Mouse (Mus musculus) embryo, embryonic 11 days (tissue): ENCODE results near the gene Rint1.

Source experiments
- DNase-seq: peaks from one replicate; pipeline ENCODE4 v3.0.0-alpha.2; 2015

Rint1 gene

DNA sequence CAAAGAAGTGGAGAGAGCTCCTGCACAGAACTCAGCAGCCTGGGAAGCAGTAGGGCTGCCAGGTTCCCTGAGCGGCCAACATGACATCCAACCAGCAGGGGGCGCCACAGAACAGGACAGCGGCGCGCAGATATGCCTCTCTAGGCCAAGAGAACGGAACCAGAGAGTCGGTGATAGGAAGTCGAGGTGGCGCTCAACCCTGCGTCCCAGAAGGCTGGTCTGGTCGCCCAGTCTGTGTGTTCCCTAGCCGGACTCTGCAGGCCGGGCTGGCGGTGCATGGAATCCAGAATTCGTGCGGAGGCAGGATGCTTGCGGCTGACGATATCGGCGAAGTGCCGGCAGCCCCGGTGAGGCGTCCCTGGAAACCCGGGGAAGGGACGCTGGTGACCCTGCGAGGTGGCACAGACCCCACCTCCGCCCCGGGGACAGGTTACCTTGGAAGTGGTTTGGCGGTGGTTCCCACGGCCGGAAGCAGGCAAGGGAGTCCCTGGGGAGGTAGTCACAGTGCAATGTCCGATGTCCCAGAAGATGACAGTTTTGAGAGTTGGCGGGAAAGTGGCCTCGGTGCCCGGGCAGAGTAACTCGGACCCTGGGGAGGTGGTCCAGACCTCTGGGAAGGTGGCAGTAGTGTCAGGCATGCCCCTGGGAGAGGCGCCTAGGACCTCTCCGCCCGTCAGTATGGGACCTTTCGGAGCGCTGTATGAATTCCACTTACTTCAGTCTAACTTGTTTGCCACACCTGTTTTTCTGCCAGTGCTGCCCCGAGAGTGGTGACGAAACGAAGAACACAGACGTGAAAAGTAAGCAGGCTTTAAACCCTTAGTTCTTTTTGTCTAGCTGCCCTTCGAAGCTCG is at the start of gene Rint1:
Gene Rint1 (plus strand): TSS at position 176 of the 854 bp plus-strand sequence.
- peak; percentile 94 for DNase-seq

DNA sequence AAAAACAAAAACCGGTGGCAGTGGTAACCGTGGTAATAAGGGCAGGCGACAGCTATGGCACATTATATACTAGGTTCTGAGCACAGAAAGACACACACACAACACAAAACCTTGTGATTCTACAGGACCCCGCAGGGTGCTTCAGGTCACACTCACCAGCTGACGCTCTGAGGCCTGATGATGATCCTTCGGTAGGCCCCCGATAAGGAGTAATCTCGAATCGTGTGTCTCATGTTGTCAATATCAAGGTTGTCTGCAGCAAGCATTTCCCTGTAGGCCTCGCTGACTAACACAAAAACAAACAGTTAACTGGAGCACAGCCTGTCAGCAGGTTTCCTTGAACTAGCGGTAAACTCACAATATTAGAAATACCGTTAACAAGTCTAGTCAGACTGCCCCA is 44.2 kb upstream of the Rint1 start:
- no peak for DNase-seq

DNA sequence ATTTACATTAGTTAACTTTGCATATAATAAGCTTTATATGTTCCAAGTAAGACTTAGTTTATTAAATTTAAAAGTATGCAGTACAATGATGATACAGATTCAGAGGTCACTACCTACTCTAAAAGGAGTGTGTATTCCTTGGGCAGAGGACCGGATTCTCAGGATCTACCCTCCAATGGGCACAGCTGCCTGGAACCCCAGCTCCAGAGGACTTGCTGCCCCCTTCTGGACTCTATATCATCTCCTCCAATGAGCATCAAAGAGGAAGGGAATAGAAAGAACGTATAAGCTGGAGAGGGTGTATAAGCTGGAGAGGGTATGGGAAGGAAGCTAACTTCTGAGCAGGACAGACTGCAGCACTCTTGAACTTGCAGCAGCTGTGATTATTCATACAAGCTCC is 37.6 kb upstream of the Rint1 start:
- peak; percentile 6 for DNase-seq

DNA sequence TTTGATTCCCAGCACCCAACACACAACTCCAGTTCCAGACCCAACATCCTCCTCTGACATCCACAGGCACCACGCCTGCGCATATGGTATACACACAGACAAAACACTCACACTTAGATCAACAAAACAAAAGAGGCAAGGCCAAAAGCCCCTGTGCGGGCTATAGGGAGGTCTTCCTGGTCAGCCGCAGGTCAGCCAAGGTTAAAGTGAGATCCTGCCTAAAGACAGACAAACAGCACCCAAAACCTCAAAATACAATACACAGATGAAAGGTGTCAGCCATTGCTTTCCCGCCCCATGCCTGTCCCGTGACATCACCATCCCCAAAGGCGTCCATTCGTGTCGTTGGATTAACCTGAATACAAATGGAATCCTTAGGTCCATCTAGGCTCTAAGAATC is 31.9 kb upstream of the Rint1 start:
- no peak for DNase-seq

DNA sequence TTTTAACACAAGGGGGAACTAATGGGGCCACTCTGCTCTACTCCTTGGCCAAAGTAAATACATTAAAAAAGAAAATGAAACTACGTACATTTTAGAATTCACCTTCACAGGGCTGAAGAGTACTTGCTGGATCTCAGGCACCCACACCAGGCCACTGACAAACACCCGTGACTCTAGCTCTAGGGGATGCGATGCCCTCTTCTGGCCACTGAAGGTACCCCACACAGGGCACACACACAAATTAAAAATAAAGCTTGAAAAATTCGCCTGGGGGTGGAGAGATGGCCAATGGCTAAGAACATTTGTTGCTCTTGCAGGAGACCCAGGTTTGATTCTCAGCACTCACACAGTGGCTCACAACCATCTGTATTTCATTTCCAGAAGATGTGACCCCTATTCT is 31.1 kb upstream of the Rint1 start:
- DNase-seq: no peak

DNA sequence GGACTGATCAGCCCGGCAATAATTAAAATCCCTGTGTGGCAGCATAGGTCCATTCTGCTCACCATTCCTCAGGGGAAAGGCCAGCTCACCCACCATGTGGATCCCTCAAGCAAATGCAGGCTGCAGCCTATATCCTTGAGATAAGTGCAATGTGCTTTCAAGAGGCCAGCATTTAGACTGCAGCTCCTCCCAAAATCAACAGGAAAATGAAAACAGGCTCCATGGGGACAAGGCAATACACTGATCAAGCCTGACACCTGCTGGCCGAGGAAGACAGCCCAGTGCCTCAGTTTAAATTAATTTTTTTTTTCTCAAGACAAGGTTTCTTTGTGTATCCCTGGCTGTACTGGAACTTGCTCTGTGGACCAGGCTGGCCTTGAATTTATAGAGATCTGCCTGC is 28.9 kb upstream of the Rint1 start:
- peak; percentile 54 for DNase-seq

DNA sequence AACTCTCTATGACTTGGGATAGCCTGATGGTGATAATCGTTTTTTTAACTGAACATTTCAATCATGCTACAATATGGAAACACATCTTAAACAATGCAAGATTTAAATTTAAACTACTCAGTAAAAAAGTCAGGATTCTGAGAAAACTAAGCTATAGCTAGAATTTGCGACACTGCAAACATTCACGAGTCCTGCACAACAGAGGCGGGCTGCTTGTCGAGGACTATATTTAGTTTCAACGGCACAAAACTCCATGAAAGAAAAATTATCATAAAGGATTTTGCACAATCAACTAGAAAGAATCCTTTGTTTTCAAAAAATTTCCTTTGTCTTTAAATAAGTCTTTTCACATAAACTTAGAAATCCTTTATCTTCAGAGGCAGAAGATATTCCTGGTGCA is 25.0 kb upstream of the Rint1 start:
- DNase-seq: no peak

DNA sequence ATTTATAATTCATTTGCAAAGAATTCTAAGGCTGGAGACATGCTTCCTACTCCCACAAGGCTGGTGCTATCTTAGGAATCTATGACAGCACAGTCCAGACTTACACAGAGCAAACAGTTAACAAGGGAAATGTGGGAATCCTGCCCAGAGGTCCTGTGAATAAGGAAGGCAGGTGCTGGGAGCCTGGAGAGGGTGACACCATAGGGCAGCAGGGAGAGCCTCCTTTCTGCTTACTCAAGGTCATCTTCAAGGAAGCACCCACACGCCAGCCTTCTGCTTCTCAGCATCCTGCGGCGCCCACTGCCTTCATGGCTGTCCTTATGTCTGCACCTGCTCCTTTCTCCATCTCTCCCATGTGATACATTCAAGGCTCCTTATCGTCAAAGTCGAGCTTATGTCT is 23.0 kb upstream of the Rint1 start:
- DNase-seq: no peak

DNA sequence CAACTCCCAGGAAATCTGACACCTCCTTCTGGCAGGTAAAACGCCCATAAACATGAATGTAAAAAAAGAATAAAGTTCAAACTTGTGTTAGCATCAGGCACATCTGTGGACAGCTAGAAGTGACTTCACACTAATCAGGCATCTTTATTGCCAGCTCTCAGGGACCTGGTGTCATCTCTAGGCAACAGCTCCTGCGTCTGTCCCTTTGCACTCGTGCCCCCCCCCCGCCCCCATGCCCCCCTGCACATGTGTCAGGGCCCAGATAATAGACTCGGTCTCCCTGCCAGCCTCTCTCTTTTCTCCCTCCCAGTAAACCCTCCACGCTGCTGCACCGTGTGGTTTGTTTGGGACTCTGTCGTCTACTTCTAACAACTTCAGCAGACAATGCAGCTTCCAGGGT is 16.4 kb upstream of the Rint1 start:
- DNase-seq: no peak

DNA sequence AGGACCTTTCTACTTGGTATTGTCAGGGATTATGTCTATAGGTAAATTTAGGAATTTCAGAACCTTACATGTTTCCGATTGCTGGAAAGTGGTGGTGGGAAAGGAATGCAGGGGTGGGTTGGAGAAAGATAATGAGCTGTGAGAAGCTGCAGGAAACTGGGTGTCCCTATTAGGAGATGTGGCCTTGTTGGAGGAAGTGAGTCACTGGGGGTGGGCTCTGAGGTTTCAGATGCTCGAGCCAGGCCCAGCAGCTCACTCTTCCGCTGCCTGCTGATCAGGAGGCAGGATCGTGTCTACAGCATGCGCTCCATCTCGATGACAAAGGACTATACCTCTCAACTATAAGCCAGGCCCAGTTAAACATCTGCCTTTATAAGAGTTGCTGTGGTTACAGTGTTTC is 13.3 kb upstream of the Rint1 start:
- DNase-seq: no peak

DNA sequence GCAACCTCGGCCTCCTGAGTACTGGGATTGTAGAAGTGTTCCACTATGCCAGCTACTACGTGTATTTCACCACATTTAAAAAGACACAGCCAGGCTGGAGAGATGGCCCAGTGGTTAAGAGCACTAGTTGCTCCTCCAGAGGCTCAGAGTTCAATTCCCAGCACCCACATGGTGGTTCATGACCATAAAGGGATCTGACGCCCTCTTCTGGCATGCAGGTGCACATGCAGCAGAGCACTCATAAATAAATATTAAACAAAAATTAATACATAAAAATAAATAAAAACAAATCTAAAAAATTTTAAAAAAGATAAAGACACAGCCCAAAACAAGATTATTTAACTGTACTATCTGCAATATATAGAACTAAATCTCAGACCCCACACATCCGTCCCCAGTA is 7.0 kb upstream of the Rint1 start:
- no peak for DNase-seq

DNA sequence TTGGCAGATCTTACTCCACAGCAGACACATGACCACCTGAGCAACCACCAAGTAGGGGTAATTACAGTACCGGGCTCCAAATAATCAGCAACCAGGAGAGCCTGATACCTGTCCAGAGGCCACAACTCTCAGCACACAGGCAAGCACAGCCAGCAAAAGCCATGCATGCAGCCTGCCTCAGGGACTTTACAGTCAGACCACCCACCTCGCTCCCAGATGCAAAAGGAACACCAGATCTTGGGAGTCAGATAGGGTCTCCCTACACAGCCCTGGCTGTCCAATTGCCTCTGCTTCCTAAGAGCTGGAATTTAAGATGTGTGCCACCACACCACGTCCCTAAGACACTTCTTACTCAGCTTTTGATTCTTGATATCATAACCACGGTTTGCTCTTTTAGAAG is 6.3 kb upstream of the Rint1 start:
- no peak for DNase-seq

DNA sequence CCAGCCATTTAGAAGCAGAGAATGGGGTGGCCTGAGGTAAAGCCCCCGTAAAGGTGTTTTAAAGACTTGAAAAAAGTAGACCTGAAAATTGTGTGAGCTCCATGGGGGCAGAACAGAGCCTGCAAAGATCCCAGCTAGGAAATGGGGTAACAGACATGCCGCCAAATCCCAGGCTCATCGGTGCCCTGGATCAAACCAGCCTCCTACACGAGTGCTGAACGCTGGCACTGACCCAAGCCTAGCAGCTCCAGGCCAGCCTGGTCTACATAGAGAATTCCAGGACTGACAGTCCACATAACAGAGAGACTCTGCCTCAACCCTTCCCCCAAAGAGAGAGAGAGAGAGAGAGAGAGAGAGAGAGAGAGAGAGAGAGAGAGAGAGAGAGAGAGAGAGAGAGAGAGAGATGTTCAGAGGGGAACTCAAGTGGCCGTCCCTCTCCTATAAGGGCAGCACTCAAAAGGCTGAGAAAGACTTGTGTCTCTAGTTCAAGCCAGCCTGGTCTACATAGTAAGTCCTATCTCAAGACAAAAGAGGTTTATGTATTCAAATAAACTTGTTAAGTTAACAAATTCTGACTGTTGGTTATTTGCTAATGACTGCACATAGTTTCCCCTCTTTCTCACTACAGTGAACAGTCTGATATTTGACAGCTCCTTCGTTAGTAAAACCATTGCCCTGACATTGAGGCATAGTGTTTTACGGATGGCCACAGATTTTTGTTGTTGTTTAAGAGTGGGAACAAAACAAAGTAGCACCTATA is 5.3 kb upstream of the Rint1 start:
- DNase-seq: no peak

DNA sequence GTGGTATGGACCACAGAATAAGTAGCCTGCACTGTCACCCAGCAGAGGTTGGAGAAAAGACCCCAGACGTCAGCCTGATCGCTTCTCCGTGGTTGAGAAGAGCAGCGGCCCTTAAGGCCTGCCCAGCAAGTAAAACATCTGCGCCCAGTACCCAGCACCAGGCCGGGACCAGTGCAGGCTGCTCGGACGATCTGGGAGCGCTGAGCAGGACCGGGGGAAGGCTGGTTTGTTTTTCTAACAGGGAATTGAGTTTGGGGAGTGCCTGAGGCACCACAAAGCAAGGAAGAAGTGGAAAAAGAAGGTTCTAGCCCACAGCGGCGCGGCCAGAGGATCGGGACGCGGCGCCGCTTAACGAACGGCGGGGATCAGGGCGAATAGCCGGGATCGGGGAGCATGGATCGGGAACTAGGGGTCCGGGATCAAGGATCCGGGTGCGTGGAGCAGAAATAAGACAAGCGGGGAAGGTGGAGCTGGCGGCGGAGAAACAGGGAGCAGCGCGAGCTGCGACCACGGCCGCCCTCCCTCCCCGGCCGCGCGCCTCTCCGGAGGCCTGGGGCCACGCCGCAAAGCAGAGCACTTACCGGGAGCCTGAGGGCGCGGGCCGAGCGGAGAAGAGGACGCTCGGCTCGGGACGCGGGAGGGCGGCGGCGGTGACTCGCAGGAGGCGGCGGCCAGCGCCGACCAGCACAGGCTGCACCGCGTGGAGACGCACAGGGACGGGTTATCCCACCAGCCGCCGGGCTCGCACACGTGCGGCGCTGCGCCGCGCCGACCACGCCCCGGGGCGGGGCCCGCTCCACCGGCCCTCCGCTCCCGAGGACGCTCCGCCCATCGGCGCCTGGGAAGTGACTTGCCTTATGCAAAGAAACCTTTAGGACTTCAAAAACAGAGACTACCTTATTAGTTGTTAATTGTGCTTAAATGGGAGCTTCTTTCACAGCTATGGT is 4.3 kb upstream of the Rint1 start, which contains the start of gene Pus7:
Gene Pus7 (minus strand): TSS at position 781 of the 947 bp plus-strand sequence.
- DNase-seq: peak; percentile 95

DNA sequence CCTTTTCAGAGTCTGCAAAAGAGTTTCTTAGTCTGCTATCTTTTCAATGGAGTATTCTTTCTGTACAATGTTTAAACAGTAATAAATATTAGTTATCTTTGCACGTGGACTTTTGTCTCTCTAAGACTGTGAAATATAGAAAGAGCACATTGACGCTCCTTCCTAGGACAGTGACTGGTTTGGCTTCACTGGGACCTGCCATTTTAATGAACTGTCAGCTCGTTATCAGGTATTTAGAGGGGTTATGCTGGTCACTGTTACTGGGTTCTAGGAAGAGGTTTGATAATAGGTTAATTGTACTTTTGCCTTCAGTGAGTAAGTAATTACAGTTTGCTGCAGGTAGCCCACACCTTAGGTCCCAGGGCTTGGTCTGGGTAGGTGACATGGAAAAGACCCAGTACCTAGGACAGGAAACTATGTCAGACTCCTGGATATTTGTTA is 899 bp downstream of the Rint1 start:
- DNase-seq: no peak

DNA sequence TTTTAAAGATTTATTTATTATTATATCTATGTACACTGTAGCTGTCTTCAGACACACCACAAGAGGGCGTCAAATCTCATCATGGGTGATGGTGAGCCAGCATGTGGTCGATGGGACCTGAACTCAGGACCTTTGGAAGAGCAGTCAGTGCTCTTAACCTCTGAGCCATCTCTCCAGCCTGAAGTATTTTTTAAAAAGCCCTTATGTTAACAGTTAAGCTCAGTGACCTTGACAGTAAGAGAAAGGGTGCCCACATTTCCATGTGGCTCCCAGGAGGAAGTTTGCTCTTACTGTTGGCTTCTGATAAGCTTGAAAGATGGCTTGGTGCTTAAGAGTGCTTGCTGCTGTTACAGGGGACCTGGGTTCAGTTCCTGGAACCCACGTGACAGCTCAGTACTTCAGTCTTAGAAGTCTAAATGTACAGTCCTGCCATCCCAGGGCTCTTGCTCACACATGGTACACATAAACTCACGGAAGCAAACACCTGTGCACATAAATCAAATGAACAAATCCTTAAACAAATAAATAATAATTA is 1.6 kb downstream of the Rint1 start:
- no peak for DNase-seq

DNA sequence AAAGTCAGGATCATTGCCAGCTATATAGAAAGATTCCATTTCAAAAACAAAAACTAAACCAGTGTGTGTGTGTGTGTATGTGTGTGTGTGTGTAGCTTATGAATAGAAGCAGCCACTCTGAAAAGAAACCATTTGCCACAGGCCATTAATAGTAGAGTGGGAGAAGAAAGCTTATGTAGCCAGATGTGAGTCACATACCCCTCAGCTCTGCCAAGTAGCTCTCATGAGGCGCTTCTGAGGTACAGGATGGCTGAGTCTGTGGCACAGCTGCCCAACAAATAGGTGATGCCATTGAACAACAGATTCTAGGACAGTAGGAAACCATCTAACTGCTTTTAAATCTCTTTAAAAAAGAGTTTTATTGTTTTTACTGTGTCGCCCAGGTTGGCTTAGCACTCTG is 5.2 kb downstream of the Rint1 start:
- no peak for DNase-seq

DNA sequence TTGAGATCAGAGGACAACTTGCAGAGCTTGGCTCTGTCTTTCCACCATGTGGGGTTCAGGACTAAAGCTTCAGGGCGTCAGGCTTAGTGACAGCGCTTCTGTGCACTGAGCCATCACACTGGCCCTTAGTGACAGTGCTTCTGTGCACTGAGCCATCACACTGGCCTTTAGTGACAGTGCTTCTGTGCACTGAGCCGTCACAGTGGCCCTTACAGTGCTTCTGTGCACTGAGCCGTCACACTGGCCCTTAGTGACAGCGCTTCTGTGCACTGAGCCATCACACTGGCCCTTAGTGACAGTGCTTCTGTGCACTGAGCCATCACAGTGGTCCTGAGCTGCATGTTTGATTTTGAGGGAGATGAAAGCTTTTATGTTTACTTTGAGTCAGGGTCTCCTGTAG is 27.3 kb downstream of the Rint1 start:
- DNase-seq: no peak

DNA sequence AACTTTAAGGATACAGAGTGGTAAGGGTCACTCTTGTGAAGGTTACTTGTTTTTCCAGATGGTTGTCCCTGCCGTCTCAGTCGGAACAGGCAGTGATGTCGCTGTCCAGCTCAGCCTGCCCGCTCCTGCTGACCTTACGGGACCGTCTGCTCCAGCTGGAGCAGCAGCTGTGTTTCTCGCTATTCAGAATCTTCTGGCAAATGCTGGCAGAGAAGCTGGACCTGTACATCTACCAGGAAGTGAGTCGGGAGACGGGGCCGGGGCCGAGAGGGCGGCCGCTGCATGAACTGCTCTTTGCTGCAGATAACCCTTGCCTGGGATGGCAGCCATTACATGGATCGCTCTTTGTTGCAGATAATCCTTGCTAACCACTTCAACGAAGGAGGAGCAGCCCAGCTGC is 29.2 kb downstream of the Rint1 start:
- DNase-seq: no peak

DNA sequence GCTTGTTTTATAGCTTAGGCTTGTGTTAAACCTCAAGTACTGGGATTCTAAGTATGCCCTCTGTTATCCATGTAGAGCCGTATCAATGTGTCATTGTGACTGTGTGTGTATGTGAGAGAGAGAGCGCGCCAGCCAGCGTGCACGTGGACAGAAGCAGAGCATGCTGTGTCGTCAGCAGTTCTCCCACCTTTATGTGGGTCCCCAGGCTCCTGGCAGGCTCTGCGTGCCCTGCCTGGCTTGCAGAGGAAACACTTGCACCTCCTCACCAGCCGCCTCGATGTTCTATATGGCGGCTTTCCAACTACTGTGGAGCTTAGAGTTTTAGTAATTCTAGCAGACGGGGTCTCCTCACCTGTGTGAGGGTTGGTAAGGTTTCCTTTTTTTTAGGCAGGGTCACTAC is 34.8 kb downstream of the Rint1 start:
- DNase-seq: no peak

DNA sequence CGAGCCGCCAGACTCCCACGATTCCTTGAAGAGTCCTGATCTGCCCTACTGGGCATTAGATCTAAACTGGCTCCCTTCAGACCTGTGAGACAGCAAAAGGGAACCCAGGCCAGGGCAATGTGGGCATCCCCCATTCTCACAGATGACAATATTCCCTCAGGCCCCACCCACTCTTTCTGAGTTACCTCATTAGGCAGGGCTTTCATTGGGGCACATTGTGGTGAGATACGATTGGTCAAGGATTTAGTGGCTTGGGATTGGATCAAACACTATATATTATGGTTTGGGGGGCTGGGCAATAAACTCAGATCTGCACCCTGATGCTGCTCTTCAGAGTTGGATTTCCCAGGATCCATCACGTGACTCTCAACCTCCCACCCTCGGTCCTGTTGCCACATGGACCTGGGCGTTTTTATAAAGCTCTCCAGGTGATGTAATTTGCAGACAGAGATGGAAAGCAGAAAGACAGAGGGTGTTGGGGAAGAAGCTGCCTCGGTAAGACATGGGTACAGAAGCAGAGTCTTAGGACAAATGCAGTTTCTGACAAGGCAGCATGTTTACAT is 36.7 kb downstream of the Rint1 start:
- DNase-seq: no peak

DNA sequence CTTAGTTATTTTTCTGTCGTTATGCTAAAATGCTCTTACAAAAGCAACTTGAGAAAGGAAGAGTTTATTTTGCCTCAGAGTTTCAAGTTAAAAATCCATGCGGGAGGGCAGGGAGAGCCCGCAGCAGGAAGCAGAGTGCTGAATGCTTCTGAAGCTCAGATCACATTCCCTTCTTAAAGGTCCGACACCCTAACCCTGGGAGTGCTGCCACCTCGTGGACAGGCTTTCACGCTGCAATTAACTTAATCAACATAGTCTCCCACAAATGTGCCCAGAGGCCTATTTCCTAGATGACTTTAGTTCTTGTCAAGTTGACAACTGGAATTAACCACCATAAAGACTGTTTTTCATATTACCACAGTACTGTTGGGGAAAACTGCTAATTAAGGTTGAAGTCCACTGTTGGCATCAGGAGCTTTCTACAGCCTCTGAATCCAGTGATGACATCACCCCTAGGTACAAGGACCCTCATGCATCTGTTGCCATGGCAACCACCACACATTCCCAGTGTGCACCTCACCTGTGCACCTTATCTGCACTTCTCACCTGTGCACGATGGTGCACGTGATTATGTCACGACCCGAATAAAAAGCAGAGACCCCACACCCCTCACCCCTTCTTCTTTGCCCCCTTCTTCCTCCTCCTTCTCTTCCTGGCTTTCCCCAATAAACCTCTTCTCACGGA is 39.0 kb downstream of the Rint1 start:
- DNase-seq: peak; percentile 76
